Mouse (Mus musculus): ENCODE measurements around the gene Ttc26. TPM values are rescaled to one million over a fixed set of nuclear protein-coding genes. Genes with fewer than 3 reads are reported as not detected.
A peak's percentile ranks its signal among the peaks of the same experiment; 100 is the strongest.
"Not testable (repeated sequence)": the region's sequence is repeated elsewhere in the genome, so short reads cannot be mapped to it uniquely, and the experiment has no call there.

Gene Ttc26
- polyA plus RNA-seq, 1 experiment: not detected

DNA sequence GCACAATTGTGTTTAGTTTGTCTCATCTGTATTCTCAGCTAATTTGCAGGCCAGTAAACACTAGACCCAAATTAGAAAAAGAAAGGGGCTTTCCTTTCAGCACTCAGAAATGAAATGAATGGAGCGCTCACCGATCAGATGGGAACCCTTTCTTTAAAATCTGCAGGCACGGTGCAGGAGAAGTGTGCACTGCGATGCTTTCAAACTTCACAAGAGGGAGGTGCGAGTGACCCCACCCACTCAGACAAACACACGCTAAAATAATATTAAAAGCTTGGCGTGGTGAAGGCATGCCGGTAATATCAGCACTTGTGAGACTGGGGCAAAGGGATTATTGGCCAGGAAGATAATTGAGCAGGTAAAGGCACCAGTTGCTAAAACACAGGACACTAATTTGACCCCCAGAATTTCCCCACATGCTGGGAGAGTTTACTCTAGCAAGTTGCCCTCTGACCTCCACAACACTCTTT, 25.9 kb upstream of the Ttc26 start:
- H3K27me3 ChIP-seq (replicated peaks): no peaks in the 10 kb centered on the region
- H3K36me3 ChIP-seq (replicated peaks; ENCODE audit: low read length): peaks cover 5% of the 10 kb centered on the region
- H3K9me3 ChIP-seq: no peaks in the 10 kb centered on the region
- peak overlapping the region; percentile 99 for H3K4me3 ChIP-seq (replicated peaks)
- TF ChIP-seq FLI1 (IDR thresholded peaks at IDR 0.05; ENCODE audit: low read length): no peak
- no peak for TF ChIP-seq GATA1 (IDR thresholded peaks at IDR 0.05; ENCODE audit: borderline replicate concordance, low read length)
- peaks cover 59% of the 10 kb centered on the region for H3K4me1 ChIP-seq

DNA sequence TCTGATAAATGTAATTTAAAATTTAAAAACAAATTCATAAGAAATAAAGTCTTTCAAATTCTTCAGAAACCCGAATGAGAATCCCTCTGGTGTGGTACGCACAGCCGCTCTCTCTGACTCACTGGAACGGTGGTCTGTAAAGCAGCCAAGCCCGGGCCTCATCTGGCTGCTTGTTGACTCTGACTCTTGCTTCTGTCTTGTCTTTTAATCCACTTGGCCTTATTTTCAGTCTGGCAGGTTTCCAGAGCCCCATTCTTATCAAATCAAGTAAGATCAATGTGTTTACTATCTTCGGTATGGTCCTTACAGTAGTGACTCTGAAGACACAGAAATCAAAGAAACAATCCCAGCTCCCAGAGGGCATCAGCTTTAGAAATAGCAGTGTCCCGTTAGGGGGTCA, 25.4 kb upstream of the Ttc26 start:
- H3K36me3 ChIP-seq (replicated peaks; ENCODE audit: low read length): no peaks in the 10 kb centered on the region
- H3K4me1 ChIP-seq: peaks cover 59% of the 10 kb centered on the region
- no peaks in the 10 kb centered on the region for H3K27me3 ChIP-seq (replicated peaks)
- TF ChIP-seq GATA1 (IDR thresholded peaks at IDR 0.05; ENCODE audit: borderline replicate concordance, low read length) (no peak), FLI1 (IDR thresholded peaks at IDR 0.05; ENCODE audit: low read length) (no peak)
- H3K4me3 ChIP-seq (replicated peaks): no peak overlapping the region
- no peaks in the 10 kb centered on the region for H3K9me3 ChIP-seq

DNA sequence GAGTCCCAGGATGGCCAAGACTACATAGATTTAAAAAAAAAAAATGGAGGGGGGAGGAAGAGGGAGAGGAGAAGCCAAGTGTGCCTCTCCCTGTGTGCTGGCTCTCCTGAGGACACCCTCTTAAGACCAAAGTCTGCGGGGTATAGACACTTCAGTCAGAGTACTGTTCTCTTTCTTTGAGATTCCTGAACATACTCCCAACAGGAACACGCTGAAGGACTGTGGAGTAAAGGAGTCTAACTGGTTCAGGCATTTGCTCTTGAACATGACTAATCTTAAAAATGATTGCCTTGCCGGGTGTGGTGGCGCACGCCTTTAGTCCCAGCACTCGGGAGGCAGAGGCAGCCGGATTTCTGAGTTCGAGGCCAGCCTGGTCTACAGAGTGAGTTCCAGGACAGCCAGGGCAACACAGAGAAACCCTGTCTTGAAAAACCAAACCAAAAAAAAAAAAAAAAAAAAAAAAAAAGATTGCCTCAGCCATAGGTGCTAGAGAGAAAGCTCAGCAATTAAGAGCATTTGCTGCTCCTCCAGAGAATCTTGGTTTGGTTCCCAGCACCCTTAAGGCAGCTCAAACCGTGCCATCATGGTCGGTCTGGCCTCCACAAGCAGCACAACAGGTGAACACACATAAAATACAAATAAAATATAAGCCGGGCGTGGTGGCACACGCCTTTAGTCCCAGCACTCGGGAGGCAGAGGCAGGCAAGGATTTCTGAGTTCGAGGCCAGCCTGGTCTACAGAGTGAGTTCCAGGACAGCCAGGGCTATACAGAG, 24.4 kb upstream of the Ttc26 start:
- not testable (repeated sequence) for H3K36me3 ChIP-seq (replicated peaks; ENCODE audit: low read length); H3K4me3 ChIP-seq (replicated peaks); H3K9me3 ChIP-seq; H3K27me3 ChIP-seq (replicated peaks)
- peaks cover 54% of the 10 kb centered on the region for H3K4me1 ChIP-seq

DNA sequence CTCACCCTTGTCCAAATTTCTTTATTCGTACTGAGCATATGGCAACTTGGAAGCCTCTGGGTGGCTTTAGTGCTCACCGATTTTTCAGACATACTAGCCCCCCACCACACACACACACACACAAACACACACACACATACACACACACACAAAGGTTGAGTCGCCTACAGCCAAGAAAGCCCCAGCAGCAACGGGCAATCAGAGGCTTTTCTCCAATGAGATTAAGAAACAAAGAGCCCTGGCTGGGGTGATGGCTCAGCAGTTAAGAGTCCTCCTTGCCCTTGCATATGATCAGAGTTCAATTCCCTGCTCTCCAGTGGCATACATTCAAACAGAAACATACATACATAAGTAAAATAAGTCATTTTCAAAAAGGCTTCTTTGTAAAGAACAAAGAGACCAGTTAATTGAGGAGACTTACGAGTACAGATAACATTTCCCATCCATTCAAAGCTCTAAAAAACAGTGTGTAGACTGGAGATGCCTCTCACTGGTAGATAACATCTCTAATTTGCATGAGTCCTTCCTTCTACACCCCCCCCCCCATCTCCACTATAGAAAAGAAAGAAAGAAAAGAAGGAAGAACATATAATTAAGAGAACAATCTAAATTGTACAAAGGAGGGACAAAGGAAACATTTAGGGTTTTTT, 23.5 kb upstream of the Ttc26 start:
- Histone ChIP-seq H3K9me3 (no peaks in the 10 kb centered on the region), H3K4me1 (peaks cover 46% of the 10 kb centered on the region), H3K27me3 (replicated peaks) (no peaks in the 10 kb centered on the region), H3K4me3 (replicated peaks) (no peak overlapping the region), H3K36me3 (replicated peaks; ENCODE audit: low read length) (no peaks in the 10 kb centered on the region)
- TF ChIP-seq FLI1 (IDR thresholded peaks at IDR 0.05; ENCODE audit: low read length) (no peak), GATA1 (IDR thresholded peaks at IDR 0.05; ENCODE audit: borderline replicate concordance, low read length) (no peak)

DNA sequence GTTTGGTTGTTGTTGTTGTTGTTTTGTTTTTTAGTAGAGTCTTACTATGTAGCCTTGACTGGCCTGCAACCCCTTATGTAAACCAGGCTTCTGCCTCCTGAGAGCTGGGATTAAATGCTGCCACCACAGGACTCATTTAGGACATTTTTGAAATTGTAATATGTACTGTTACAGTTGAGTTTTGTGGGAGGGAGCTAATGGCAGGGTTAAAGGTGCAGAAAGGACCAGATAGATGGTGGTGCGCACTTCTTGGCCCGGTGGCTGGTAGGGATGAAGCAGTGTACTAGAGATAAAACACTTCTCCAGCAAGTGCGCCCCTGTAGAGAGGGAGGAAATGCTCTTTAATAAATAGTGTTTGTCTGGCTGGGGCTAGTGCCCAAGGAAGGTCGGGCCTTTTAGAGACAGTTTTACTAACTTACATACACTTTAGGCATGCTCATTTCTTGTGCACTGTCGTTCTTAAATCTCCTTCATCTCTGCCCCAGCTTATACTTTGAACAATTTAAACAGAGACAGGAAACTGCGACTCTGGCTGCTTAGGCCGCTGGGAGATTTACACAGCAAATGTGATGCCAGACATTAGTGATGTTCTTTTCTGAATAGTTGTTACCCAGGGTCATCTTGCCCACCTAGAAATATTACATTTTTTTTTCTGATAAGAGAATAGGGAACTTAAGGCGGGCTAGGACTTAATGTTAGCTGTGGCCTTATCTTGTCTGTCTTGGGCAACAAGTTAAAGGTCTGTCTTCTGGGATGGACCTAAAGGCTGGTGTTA, 22.8 kb upstream of the Ttc26 start:
- Histone ChIP-seq H3K4me1 (peaks cover 43% of the 10 kb centered on the region), H3K27me3 (replicated peaks) (no peaks in the 10 kb centered on the region), H3K4me3 (replicated peaks) (no peak overlapping the region), H3K9me3 (no peaks in the 10 kb centered on the region), H3K36me3 (replicated peaks; ENCODE audit: low read length) (no peaks in the 10 kb centered on the region)
- TF ChIP-seq GATA1 (IDR thresholded peaks at IDR 0.05; ENCODE audit: borderline replicate concordance, low read length): no peak
- TF ChIP-seq FLI1 (IDR thresholded peaks at IDR 0.05; ENCODE audit: low read length): no peak

DNA sequence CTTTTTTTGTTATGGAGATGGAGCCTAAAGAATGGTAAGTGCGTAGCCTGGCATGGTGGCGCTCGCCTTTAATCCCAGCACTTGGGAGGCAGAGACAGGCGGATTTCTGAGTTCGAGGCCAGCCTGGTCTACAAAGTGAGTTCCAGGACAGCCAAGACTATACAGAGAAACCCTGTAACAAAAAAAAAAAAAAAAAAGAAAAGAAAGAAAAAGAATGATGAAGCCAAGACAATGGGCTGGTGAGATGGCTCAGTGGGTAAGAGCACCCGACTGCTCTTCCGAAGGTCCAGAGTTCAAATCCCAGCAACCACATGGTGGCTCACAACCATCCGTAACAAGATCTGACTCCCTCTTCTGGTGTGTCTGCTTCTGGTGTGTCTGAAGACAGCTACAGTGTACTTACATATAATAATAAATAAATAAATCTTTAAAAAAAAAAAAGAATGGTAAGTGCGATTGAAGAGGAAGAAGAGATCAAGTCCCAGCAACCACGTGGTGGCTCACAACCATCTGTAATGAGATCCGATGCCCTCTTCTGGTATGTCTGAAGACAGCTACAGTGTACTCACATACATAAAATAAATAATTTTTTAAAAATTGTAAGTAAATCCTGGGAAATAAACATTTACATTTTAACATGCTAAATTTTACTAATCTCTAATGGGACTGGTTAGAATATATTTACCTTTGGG, 22.1 kb upstream of the Ttc26 start:
- H3K9me3 ChIP-seq; H3K36me3 ChIP-seq (replicated peaks; ENCODE audit: low read length); H3K4me3 ChIP-seq (replicated peaks); H3K27me3 ChIP-seq (replicated peaks): not testable (repeated sequence)
- H3K4me1 ChIP-seq: peaks cover 47% of the 10 kb centered on the region

DNA sequence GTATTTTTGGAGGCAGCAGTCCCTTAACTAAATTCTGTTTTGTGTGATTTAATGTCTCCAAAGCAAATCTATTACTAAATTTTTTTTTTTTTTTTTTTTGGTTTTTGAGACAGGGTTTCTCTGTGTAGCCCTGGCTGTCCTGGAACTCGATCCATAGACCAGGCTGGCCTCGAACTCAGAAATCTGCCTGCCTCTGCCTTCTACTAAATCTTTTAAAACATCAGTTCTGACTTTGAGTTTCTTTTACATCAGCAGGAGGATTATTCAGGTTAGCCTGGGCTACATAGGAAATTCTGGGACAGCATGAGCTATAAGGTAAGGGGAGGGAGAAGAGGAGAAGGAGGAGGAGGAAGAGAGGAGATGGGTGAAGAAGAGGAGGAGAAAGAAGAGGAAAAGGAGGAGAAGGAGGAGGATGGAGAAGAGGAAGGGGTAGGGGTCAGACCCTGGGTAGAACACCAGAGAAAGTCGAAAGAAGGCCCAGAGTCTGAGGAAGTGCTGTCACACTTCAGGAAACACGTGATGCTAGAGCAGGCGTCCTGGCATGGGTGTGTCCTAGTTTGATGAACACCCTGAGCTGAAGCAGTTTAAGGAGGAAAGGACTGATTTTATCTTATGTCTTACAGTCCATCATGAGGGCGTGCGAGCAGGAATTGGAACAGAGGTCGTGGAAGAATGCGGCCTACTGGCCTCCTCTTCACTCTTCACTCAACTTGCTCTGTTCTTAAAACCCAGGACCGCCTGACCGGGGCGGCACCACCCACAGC, 21.4 kb upstream of the Ttc26 start:
- Histone ChIP-seq H3K27me3 (replicated peaks) (no peaks in the 10 kb centered on the region), H3K4me1 (peaks cover 44% of the 10 kb centered on the region), H3K4me3 (replicated peaks) (no peak overlapping the region), H3K9me3 (no peaks in the 10 kb centered on the region), H3K36me3 (replicated peaks; ENCODE audit: low read length) (no peaks in the 10 kb centered on the region)
- TF ChIP-seq GATA1 (IDR thresholded peaks at IDR 0.05; ENCODE audit: borderline replicate concordance, low read length): no peak
- TF ChIP-seq FLI1 (IDR thresholded peaks at IDR 0.05; ENCODE audit: low read length): no peak

DNA sequence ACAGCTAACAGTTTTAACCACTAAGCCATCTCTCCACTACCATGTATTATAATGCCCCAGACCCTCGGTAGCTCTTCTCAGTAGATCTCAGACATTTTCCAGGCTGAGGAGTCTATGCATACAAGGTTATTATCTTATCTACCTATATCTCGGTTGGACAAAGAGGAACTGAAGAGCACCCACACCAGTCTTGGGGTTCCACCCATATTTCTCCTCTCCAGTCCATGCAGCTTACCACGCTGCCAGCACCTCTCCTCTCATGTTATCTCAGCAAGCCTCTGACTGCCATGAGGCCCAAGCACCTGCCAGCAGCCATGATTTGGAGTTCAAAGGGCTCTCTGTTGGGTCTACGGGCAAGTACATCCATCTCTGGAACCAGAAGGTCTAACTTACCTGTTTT, 20.2 kb upstream of the Ttc26 start:
- no peaks in the 10 kb centered on the region for H3K27me3 ChIP-seq (replicated peaks)
- H3K4me1 ChIP-seq: peaks cover 33% of the 10 kb centered on the region
- H3K4me3 ChIP-seq (replicated peaks): no peak overlapping the region
- no peak for TF ChIP-seq GATA1 (IDR thresholded peaks at IDR 0.05; ENCODE audit: borderline replicate concordance, low read length)
- no peak for TF ChIP-seq FLI1 (IDR thresholded peaks at IDR 0.05; ENCODE audit: low read length)
- H3K9me3 ChIP-seq: peaks cover 5% of the 10 kb centered on the region
- H3K36me3 ChIP-seq (replicated peaks; ENCODE audit: low read length): peaks cover 3% of the 10 kb centered on the region

DNA sequence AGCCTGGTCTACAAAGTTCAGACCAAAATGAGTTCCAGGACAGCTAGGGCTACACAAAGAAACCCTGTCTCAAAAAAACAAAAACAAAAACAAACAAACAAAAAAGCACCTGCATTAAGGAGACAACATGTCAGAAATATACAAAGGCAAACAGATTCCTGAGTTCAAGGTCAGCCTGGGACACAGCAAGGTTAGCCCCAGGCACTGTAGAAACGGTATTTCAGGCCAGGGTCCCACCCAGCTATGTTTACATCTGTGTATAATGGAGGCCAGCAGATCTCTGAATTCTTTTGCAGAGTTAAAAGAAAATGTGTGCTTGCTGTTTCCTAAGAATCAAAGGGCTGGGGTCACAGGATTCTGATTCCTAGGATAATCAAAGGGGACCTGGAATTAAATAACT, 19.3 kb upstream of the Ttc26 start:
- Histone ChIP-seq H3K4me1 (peaks cover 32% of the 10 kb centered on the region), H3K36me3 (replicated peaks; ENCODE audit: low read length) (peaks cover 5% of the 10 kb centered on the region), H3K27me3 (replicated peaks) (no peaks in the 10 kb centered on the region), H3K4me3 (replicated peaks) (no peak overlapping the region), H3K9me3 (peaks cover 10% of the 10 kb centered on the region)
- TF ChIP-seq FLI1 (IDR thresholded peaks at IDR 0.05; ENCODE audit: low read length): no peak
- no peak for TF ChIP-seq GATA1 (IDR thresholded peaks at IDR 0.05; ENCODE audit: borderline replicate concordance, low read length)

Measured in megakaryocyte, embryonic 14.5 days (primary cell).